Mouse (Mus musculus) lung, embryonic 14.5 days (tissue): Measurements from ENCODE around the gene Fgfr2. TPM values are rescaled to one million over a fixed set of nuclear protein-coding genes. Genes with fewer than 3 reads are reported as not detected.

Experiments
- ATAC-seq: fragments of 200-750 bp; cut with Nextera tagmentation; 2 replicates; pipeline ENCODE4 v1.8.0; 2017; ENCODE audit warnings: mild to moderate bottlenecking, moderate TSS enrichment, moderate library complexity; ENCODE audit not compliant: insufficient read depth
- DNase-seq: peaks from one replicate; pipeline ENCODE4 v3.0.0-alpha.2; 2015
- H3K27ac ChIP-seq: fragments of 300-500 bp; sonication (generic); 2 replicates; pipeline ENCODE4 v1.5.1; 2014; ENCODE audit warnings: low read depth, mild to moderate bottlenecking, moderate library complexity
- H3K27me3 ChIP-seq: fragments of 300-500 bp; sonication (generic); 2 replicates; pipeline ENCODE4 v1.6.1; 2014; ENCODE audit warnings: low read length, control low read depth; ENCODE audit not compliant: insufficient read depth
- H3K36me3 ChIP-seq: fragments of 300-500 bp; sonication (generic); 2 replicates; pipeline ENCODE4 v1.6.1; 2014; ENCODE audit warnings: control low read depth; ENCODE audit not compliant: insufficient read depth
- H3K4me1 ChIP-seq: fragments of 300-500 bp; sonication (generic); 2 replicates; pipeline ENCODE4 v1.6.1; 2014; ENCODE audit warnings: antibody characterized with exemption, control low read depth; ENCODE audit not compliant: insufficient read depth
- H3K4me2 ChIP-seq: fragments of 300-500 bp; sonication (generic); 2 replicates; pipeline ENCODE4 v1.6.1; 2014; ENCODE audit warnings: mild to moderate bottlenecking
- H3K4me3 ChIP-seq: fragments of 300-500 bp; sonication (generic); 2 replicates; pipeline ENCODE4 v1.5.1; 2014; ENCODE audit warnings: low read depth, low read length
- H3K9ac ChIP-seq: fragments of 300-500 bp; sonication (generic); 2 replicates; pipeline ENCODE4 v1.6.1; 2014
- H3K9me3 ChIP-seq: fragments of 300-500 bp; sonication (generic); 2 replicates; pipeline ENCODE4 v1.6.1; 2016; ENCODE audit warnings: low read depth, low read length, control low read depth
- CTCF ChIP-seq: IDR thresholded peaks from 2 replicates; pipeline ENCODE4 v1.5.1; 2016; ENCODE audit warnings: antibody characterized with exemption, low read depth
- WGBS: fragments of 180-500 bp; shearing (Covaris S2); extraction: QIAGEN DNeasy Blood & Tissue Kit; methylation state at CpG from one replicate; pipeline ENCODE4 v1.1.7; 2014; 5-methylcytosine and 5-hydroxymethylcytosine counted together
- polyA plus RNA-seq: library from polyadenylated mRNA; unstranded; fragments of >200 nt; fragmentation: Nextera tagmentation; extraction: Ambion mirVana; gene quantifications from 2 replicates; pipeline ENCODE4 v1.2.1, GENCODE M21; 2014

Fgfr2 gene
- polyA plus RNA-seq, 1 experiment from 2014 or later = 179 TPM

DNA sequence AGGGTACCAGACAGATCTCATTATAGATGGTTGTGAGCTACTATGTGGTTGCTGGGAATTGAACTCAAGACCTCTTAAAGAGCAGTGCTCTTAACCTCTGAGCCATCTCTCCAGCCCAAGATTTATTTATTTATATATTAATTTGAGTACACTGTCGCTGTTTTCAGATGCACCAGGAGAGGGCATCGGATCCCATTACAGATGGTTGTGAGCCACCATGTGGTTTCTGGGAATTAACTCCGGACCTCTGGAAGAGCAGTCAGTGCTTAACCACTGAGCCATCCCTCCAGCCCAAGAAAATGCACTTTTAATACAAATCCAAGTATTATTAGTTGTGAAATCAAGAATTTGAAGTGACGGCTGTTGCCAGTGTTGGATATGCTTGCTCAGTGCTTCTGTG is 2224.8 kb downstream of the Fgfr2 start:
- Histone ChIP-seq H3K36me3 (peaks cover 50% of the 10 kb centered on the region), H3K9ac (no peak overlapping the region), H3K27me3 (no peaks in the 10 kb centered on the region), H3K9me3 (no peaks in the 10 kb centered on the region), H3K27ac (no peak overlapping the region), H3K4me1 (no peaks in the 10 kb centered on the region), H3K4me3 (no peak overlapping the region), H3K4me2 (no peak overlapping the region)
- DNase-seq = peak; percentile 46
- no peak for ATAC-seq
- 81% methylated on average over 4 of the region's 4 CpGs for WGBS
- TF ChIP-seq CTCF = peak; percentile 30; the same call in 1 of the 2 replicates

DNA sequence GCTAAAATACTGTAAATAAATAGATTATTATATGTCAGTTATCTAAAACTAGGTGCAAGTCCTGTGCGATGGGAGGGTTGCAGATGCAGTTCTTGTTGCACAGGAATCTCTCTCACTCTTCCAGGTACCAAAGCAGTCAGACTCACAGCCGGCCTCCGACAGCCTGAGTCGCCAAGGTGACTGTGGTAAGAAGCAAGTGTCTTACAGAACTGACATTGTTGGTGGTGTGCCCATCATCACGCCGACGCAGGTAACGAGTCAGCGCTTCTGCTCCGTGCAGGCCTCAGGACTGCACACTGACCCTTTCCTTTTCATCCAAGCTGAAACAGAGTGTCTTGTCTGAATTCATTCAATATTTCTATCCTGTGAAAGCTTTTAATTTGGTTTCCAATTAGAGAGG is 2225.9 kb downstream of the Fgfr2 start:
- WGBS = 88% methylated on average over 10 of the region's 10 CpGs
- no peak for ATAC-seq
- no peaks in the 10 kb centered on the region for H3K4me1 ChIP-seq
- DNase-seq = no peak
- H3K27me3 ChIP-seq = no peaks in the 10 kb centered on the region
- H3K36me3 ChIP-seq = peaks cover 57% of the 10 kb centered on the region
- H3K4me3 ChIP-seq = no peak overlapping the region
- no peak overlapping the region for H3K9ac ChIP-seq
- TF ChIP-seq CTCF = no peak
- no peak overlapping the region for H3K4me2 ChIP-seq
- H3K27ac ChIP-seq = no peak overlapping the region
- H3K9me3 ChIP-seq = no peaks in the 10 kb centered on the region

DNA sequence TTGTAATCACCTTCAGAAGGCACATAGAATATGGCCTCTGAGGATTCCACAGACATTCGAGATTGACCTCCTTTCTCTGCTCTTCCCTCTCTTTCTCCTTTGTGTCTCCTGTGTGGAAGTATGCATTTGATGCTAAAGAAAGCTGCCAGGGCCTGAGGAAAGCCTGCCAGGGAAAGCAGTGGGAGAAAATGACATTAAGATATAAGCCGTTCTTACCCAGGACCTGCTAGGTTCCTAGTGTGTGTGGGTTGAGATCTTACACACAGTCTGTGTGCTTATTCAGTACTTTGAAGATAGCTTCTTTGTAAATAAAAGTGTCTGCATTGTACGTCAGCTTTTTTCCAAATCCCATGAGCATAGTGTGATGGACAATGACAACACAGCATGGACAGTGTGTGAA is 2227.1 kb downstream of the Fgfr2 start:
- ATAC-seq (no peak), DNase-seq (no peak)
- no peaks in the 10 kb centered on the region for H3K27me3 ChIP-seq
- H3K4me1 ChIP-seq = no peaks in the 10 kb centered on the region
- H3K4me3 ChIP-seq = no peak overlapping the region
- peaks cover 51% of the 10 kb centered on the region for H3K36me3 ChIP-seq
- no peak for TF ChIP-seq CTCF
- H3K27ac ChIP-seq = no peak overlapping the region
- H3K9me3 ChIP-seq = no peaks in the 10 kb centered on the region
- no peak overlapping the region for H3K9ac ChIP-seq
- WGBS = 80% methylated on average over 3 of the region's 3 CpGs
- no peak overlapping the region for H3K4me2 ChIP-seq

DNA sequence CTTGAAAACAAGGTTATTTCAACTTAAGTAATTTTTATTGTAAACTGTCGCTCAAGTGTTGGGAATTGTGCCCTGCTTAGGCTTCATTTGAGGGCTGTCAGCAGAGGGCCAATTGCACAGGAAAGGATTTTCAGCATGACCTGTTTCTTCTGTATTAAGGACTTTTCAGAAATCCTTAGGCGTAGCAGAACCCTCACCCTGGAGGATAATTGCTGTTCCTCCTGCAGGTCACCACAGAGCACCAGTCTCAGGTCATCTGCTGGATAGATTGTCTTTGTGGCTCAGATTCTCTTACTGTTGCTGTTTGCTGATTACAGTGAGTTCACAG is 2227.6 kb downstream of the Fgfr2 start:
- Histone ChIP-seq H3K9me3 (no peaks in the 10 kb centered on the region), H3K4me1 (no peaks in the 10 kb centered on the region), H3K4me2 (no peak overlapping the region), H3K36me3 (peaks cover 46% of the 10 kb centered on the region), H3K27ac (no peak overlapping the region), H3K4me3 (no peak overlapping the region), H3K27me3 (no peaks in the 10 kb centered on the region), H3K9ac (no peak overlapping the region)
- 91% methylated on average over 2 of the region's 2 CpGs for WGBS
- ATAC-seq (no peak), DNase-seq (no peak)
- no peak for TF ChIP-seq CTCF

- Histone ChIP-seq H3K9me3 (no peaks in the 10 kb centered on the region), H3K27me3 (no peaks in the 10 kb centered on the region), H3K4me1 (no peaks in the 10 kb centered on the region), H3K4me2 (no peak overlapping the region), H3K9ac (no peak overlapping the region), H3K27ac (no peak overlapping the region), H3K36me3 (peaks cover 47% of the 10 kb centered on the region), H3K4me3 (no peak overlapping the region)
- DNase-seq (no peak), ATAC-seq (no peak)
- 84% methylated on average over 9 of the region's 9 CpGs for WGBS
- TF ChIP-seq CTCF = no peak
Measured at GRCm38 (mm10) chr7:130894931-130895617, 2228.1 kb downstream of the Fgfr2 start.

DNA sequence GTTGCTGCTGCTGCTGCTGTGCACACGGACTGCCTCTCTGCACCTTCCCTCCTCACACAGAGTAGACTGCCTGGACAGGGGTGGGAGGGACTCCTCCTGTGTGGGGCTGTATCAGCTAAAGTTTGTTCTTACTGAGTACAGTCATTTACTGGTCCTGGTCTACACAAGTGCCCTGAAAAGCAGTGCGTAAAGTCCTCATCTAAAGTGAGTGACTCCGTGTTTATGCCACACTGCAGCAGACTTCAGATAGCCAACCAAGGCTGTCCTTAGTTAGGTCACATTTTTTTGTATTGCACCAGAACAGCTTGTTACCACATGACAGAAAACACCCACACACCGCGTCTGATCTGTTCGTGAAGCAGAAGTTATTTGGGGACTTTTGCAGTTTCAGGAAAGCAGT is 2230.2 kb downstream of the Fgfr2 start:
- Histone ChIP-seq H3K4me2 (no peak overlapping the region), H3K27me3 (no peaks in the 10 kb centered on the region), H3K27ac (no peak overlapping the region), H3K9me3 (no peaks in the 10 kb centered on the region), H3K4me3 (no peak overlapping the region), H3K4me1 (no peaks in the 10 kb centered on the region), H3K9ac (no peak overlapping the region; the same call in 1 of the 2 replicates), H3K36me3 (peaks cover 41% of the 10 kb centered on the region)
- no peak for TF ChIP-seq CTCF
- 78% methylated on average over 6 of the region's 6 CpGs for WGBS
- ATAC-seq = no peak
- DNase-seq = no peak

DNA sequence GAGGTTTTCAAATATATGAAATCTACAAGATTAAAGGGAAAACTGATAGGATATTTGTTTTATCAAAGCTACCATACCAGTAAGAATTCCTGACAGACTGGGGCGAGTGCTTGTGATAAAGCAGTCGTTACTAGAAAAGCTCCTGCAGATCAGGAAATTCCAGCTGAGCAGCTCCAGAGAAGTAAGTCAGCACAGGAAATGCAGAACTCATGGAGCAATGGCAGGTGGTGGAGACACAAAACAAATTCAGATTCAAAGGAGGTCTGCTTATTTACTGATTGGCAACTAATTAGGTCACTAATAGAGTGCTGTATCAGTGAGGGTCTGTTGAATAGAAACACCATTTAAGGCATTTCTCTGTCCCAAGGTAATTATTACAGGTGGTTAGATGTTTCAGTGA is 2232.3 kb downstream of the Fgfr2 start:
- Histone ChIP-seq H3K27ac (no peak overlapping the region), H3K9me3 (no peaks in the 10 kb centered on the region), H3K27me3 (no peaks in the 10 kb centered on the region), H3K4me1 (no peaks in the 10 kb centered on the region), H3K36me3 (peaks cover 33% of the 10 kb centered on the region), H3K4me3 (no peak overlapping the region), H3K4me2 (no peak overlapping the region), H3K9ac (no peak overlapping the region)
- TF ChIP-seq CTCF = no peak
- ATAC-seq (no peak), DNase-seq (peak; percentile 23)
- WGBS = 22% methylated on average over 2 of the region's 2 CpGs
